Mouse (Mus musculus) liver, postnatal 0 days (tissue): ENCODE data around the gene Lhb. TPM values are rescaled to one million over a fixed set of nuclear protein-coding genes. Genes with fewer than 3 reads are reported as not detected.
A peak's percentile ranks its signal among the peaks of the same experiment; 100 is the strongest.
"Not testable (repeated sequence)": the region's sequence is repeated elsewhere in the genome, so short reads cannot be mapped to it uniquely, and the experiment has no call there.

Experiments
- ATAC-seq: fragments of 200-750 bp; cut with Nextera tagmentation; 2 replicates; pipeline ENCODE4 v1.8.0; 2017; ENCODE audit warnings: mild to moderate bottlenecking, moderate library complexity
- DNase-seq: peaks from one replicate; pipeline ENCODE4 v3.0.0-alpha.2; 2016
- H3K27ac ChIP-seq: fragments of 300-500 bp; sonication (generic); 2 replicates; pipeline ENCODE4 v1.5.1; 2014; ENCODE audit warnings: antibody characterized with exemption, moderate library complexity, mild to moderate bottlenecking, low read depth
- H3K27me3 ChIP-seq: fragments of 300-500 bp; sonication (generic); 2 replicates; pipeline ENCODE4 v1.6.1; 2014; ENCODE audit warnings: low read length, control low read depth, mixed read lengths; ENCODE audit not compliant: insufficient read depth
- H3K36me3 ChIP-seq: fragments of 300-500 bp; sonication (generic); replicated peaks from 2 replicates; pipeline ENCODE4 v1.6.1; 2014; ENCODE audit warnings: mild to moderate bottlenecking, control low read depth, low read length, moderate library complexity, mixed read lengths; ENCODE audit not compliant: insufficient read depth
- H3K4me1 ChIP-seq: fragments of 300-500 bp; sonication (generic); 2 replicates; pipeline ENCODE4 v1.6.1; 2014; ENCODE audit warnings: antibody characterized with exemption, mild to moderate bottlenecking, control low read depth; ENCODE audit not compliant: insufficient read depth
- H3K4me2 ChIP-seq: fragments of 300-500 bp; sonication (generic); 2 replicates; pipeline ENCODE4 v1.6.1; 2014; ENCODE audit warnings: low read depth, mild to moderate bottlenecking, low read length, moderate library complexity, mixed read lengths
- H3K4me3 ChIP-seq: fragments of 300-500 bp; sonication (generic); 2 replicates; pipeline ENCODE4 v1.5.1; 2014; ENCODE audit warnings: low read depth, low read length
- H3K9ac ChIP-seq: fragments of 300-500 bp; sonication (generic); replicated peaks from 2 replicates; pipeline ENCODE4 v1.6.1; 2014; ENCODE audit warnings: mild to moderate bottlenecking, moderate library complexity
- H3K9me3 ChIP-seq: fragments of 300-500 bp; sonication (generic); 2 replicates; pipeline ENCODE4 v1.6.1; 2016; ENCODE audit warnings: mild to moderate bottlenecking, control low read depth, low read length, mixed read lengths
- CTCF ChIP-seq: sonication (generic); IDR thresholded peaks from 2 replicates; pipeline ENCODE4 v1.5.1; 2016; ENCODE audit warnings: antibody characterized with exemption, low read depth
- EP300 ChIP-seq: IDR thresholded peaks from 2 replicates; pipeline ENCODE4 v1.6.1; 2016; ENCODE audit warnings: antibody characterized with exemption, low read depth, mild to moderate bottlenecking
- WGBS: fragments of 180-500 bp; shearing (Covaris S2); extraction: QIAGEN DNeasy Blood & Tissue Kit; methylation state at CpG from one replicate; pipeline ENCODE4 v1.1.7; 2014; ENCODE audit not compliant: insufficient replicate concordance; 5-methylcytosine and 5-hydroxymethylcytosine counted together
- polyA plus RNA-seq: library from polyadenylated mRNA; unstranded; fragments of >200 nt; fragmentation: Nextera tagmentation; extraction: Ambion mirVana; gene quantifications from 2 replicates; pipeline ENCODE4 v1.2.1, GENCODE M21; 2015

Lhb gene
- polyA plus RNA-seq, 1 experiment from 2014 or later: not detected

DNA sequence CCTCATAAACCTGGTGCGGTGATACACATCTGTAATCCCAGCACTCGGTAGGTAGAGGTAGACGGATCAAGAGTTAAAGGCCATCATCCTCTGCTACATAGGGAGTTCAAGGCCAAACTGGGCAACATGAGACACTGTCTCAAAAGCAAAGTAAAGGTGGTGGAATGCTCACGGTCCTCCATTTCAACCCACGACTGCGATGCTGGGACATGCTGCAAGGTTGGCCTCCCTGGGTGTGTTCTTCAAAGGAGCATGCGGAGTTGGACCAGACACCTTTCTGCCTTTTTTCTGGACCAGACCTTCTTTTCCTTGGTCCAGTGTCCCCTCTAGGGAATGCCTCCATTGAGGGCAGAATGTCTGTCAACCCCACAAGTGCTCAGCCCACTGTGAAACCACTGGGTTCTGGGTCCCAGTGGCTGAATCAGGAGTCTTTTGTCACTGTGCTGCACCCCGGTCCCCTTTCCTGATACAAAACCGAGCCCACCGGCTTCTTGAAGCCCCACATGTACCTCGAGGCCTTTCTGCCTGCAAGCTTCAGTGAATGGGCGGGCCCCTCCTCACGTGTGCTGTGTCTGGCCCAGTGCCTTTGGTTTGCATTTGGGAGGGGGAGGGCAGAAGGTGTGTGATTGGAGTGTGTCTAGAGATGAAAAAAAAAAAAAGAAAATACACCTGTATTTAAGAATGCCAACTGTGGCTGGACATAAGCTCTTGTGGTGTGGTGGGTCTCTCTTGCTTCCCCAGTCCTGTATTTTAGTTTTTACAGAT, 35.5 kb downstream of the Lhb start:
- Histone ChIP-seq H3K4me3 (no peak overlapping the region), H3K27me3 (no peaks in the 10 kb centered on the region), H3K4me1 (peaks cover 28% of the 10 kb centered on the region), H3K27ac (peak overlapping the region; percentile 98), H3K36me3 (peaks cover 28% of the 10 kb centered on the region), H3K4me2 (peak overlapping the region; percentile 79; the same call in 1 of the 2 replicates), H3K9ac (peak overlapping the region; percentile 28; the same call in 1 of the 2 replicates), H3K9me3 (no peaks in the 10 kb centered on the region)
- no peak for TF ChIP-seq CTCF
- no peak for TF ChIP-seq EP300
- ATAC-seq (no peak), DNase-seq (no peak)
- 79% methylated on average over 13 of the region's 13 CpGs for WGBS

DNA sequence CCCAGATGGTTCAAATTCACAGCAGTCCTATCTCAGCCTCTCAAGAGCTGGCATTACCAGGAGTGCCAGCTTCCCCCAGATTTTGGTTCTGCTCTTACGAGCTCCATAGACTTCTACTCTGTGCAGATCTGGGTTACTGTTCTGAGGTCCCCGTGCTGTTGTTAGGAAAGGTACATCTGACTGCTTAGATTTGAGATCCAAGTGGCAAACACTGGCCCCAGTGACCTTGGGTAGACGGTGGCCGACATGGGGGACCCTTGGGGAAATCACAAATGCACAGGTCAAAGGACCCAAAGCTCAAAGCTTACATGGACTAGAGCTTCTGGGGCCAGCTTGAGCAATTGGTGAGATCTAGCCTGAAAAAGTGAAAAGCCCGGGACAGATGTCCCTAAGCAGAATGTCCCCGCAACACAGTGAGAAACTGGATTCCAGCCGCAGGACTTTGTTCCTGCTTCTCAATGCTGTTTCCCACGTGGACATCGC, 36.1 kb downstream of the Lhb start:
- peak overlapping the region; percentile 68; the same call in 1 of the 2 replicates for H3K4me3 ChIP-seq
- ATAC-seq (no peak; the same call in none of the 2 replicates), DNase-seq (no peak)
- H3K27ac ChIP-seq: peak overlapping the region; percentile 98
- H3K4me1 ChIP-seq: peaks cover 33% of the 10 kb centered on the region
- no peaks in the 10 kb centered on the region for H3K27me3 ChIP-seq
- H3K36me3 ChIP-seq: peaks cover 30% of the 10 kb centered on the region
- 48% methylated on average over 9 of the region's 9 CpGs for WGBS
- H3K4me2 ChIP-seq: peak overlapping the region; percentile 79
- peak overlapping the region; percentile 28 for H3K9ac ChIP-seq
- TF ChIP-seq EP300 (no peak), CTCF (no peak)
- H3K9me3 ChIP-seq: no peaks in the 10 kb centered on the region

DNA sequence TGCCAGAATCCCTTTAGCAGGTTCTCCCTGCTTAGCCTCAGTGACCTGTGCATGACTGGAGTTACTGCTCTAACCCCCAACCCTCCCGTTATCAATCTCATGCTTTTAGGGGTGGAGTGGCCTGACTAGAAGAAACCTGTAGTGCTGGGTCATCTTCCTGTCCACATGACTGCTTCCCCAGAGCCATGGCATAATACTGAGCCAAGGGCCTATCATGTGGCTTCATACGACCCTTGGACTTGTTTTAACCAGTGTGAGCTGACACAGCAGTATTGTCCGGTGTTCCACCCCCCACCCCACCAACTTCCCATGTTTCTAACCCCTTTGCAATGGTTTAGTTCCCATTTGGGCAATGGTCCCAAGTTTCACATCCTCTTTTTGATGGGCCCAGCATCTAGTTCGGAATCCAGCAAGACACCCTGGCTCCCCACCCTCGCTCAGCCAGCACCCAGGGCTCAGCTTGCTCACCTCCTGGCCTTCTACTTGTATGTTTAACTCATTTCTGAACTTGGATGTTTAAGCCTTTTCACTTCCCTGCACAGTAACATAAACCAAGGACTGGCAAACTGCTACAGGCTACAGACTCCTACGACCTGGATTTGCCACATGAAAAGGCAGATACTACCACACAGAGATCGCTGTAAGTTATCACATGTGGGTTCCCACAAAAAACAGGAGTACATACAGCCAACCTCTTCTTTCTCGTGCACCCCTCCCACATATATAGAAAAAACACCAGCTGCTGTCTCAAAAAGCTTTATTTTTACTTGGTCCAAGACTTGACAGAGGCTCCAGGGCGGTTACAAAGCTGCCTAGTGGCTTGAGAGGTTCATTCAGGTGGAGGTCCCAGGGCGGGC, 36.8 kb downstream of the Lhb start:
- Histone ChIP-seq H3K4me3 (peak overlapping the region; percentile 68), H3K9me3 (no peaks in the 10 kb centered on the region), H3K36me3 (peaks cover 31% of the 10 kb centered on the region), H3K27ac (peak overlapping the region; percentile 98), H3K27me3 (no peaks in the 10 kb centered on the region), H3K4me1 (peaks cover 34% of the 10 kb centered on the region), H3K9ac (peak overlapping the region; percentile 77), H3K4me2 (peak overlapping the region; percentile 79)
- 29% methylated on average over 9 of the region's 10 CpGs for WGBS
- ATAC-seq (peak; percentile 35), DNase-seq (peak; percentile 65)
- peak; percentile 72 for TF ChIP-seq EP300
- TF ChIP-seq CTCF: no peak

DNA sequence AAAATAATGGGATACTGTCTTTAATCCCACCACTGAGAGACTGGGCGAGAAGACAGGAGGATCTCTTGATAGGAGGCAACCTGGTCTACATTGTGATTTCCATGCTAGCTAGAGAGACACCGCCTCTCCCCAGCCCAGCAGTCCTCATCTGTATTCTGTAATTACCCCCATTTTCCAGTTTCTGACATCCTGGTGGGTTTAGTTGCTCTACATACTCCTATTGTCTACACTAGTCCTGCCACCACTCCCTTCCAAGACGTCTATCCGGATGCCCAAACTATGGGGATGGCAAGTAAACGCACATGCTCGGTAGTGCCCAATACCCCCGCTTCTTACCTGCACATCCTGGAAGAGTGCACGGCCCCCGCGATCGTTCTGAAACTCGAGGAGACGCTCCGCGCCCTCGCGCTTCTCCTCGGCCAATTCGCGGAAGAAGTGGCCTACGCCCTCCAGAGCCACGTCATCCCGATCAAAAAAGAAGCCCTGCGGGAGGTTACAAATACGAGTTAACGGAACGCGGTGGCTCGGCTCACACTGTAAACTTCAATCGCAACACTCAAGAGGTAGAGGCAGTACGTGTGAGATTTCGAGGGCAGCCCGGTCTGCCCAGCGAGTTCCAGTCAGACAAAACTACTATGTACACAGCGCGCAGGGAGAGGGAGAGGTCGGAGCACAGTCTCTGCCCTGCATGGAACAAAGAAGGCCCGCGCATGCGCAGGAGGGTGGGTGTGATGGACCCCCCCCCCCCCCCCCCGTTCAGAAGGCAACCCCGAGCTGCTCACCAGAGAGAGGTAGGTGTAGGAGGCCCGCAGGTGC, 38.3 kb downstream of the Lhb start:
- Histone ChIP-seq H3K4me2 (peak overlapping the region; percentile 79), H3K4me1 (peaks cover 34% of the 10 kb centered on the region), H3K27me3 (no peaks in the 10 kb centered on the region), H3K9me3 (no peaks in the 10 kb centered on the region), H3K9ac (peak overlapping the region; percentile 77), H3K27ac (peak overlapping the region; percentile 98), H3K36me3 (peaks cover 40% of the 10 kb centered on the region), H3K4me3 (peak overlapping the region; percentile 68)
- peak; percentile 90 for DNase-seq
- under 1% methylated on average over 41 of the region's 43 CpGs for WGBS
- TF ChIP-seq EP300 (no peak; the same call in 1 of the 2 replicates), CTCF (no peak)
- ATAC-seq: peak; percentile 51

DNA sequence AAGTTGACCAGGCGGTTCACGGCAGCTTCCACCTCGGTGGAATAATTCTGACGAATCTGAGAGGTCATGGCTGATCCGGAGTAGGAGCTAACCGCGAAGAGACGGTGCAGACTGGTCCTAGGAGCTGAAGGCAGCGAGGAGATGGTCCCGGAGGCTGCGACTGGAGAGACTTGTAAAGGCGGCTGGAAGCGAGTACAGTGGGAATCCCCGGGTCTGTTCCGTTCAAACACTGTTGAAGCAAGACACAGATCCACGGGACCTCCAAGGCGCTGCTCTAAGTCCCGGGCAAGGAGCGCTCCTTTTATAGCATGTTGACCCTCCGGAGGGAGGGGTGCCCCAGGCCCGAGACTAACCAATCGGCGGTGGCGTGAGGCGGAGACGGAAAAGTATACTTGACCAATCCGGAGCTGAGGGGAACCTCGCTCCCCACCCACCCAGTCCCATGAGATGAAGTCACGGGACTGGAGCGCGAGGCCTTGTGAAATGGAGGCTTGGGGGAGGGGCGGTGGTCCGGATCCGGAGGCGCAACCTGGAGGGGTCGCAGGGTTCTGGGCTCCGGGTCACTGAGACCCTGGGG, 39.0 kb downstream of the Lhb start, which contains the start of gene Ftl1:
Gene Ftl1 (minus strand): TSS at position 321 of the 577 bp plus-strand sequence.
- peak; percentile 51 for TF ChIP-seq EP300
- WGBS: under 1% methylated on average over 27 of the region's 37 CpGs
- peak within 1 kb of the TSS; percentile 68 for H3K4me3 ChIP-seq
- peaks cover 34% of the 10 kb centered on the region for H3K4me1 ChIP-seq
- H3K9ac ChIP-seq: peak within 1 kb of the TSS; percentile 77
- peaks cover 40% of the 10 kb centered on the region for H3K36me3 ChIP-seq
- ATAC-seq: peak; percentile 87
- H3K4me2 ChIP-seq: peak within 1 kb of the TSS; percentile 79
- DNase-seq: peak; percentile 96
- not testable (repeated sequence) for H3K9me3 ChIP-seq, H3K27me3 ChIP-seq
- peak within 1 kb of the TSS; percentile 98 for H3K27ac ChIP-seq
